Mouse (Mus musculus) E14TG2a.4 (cell line): ENCODE data around the gene Rhof.

Experiments
- CTCF ChIP-seq: conservative IDR thresholded peaks from 2 replicates; pipeline ENCODE4 v1.5.1; 2014; ENCODE audit warnings: low read length
- NANOG ChIP-seq: IDR thresholded peaks from 2 replicates; pipeline ENCODE4 v1.6.1; 2014; ENCODE audit warnings: borderline replicate concordance, low read length, mixed read lengths
- POU5F1 ChIP-seq: IDR thresholded peaks from 2 replicates; pipeline ENCODE4 v1.6.1; 2014; ENCODE audit warnings: low read length, borderline replicate concordance

GRCm38 (mm10) chr5:123127031-123127430 is 5.5 kb downstream of the Rhof start:
- TF ChIP-seq CTCF, result no peak
- no peak for TF ChIP-seq NANOG
- TF ChIP-seq POU5F1, result no peak
